Mouse (Mus musculus) megakaryocyte, embryonic 14.5 days (primary cell): ENCODE data around the gene Kcnmb4.

Experiments used
- FLI1 ChIP-seq: IDR thresholded peaks from 2 replicates; pipeline ENCODE4 v1.6.1; 2012; ENCODE audit warnings: low read length, inconsistent platforms, mixed read lengths
- GATA1 ChIP-seq: IDR thresholded peaks from 3 replicates; pipeline ENCODE4 v1.6.1; 2012; ENCODE audit warnings: mixed read lengths, low read length, inconsistent platforms, borderline replicate concordance

DNA sequence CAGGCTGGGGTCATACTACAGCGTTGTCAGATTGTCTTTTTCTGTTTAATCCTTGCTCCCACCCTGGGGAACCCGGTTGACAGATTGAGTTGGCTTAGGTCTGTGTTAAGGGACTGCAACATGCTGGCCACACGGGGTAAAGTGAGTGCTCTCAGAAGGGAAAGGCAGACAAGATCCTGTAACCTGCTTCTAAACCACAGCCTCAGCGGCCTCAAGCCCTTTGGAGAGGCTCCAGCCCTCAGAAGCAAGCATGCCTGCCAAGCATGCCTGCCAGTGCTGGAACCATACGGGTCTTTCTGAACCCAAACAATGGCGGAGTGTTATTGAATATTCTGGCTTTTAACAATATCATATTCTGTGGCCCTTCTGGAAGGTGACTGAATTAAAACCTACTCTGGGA lies 48.8 kb downstream of the Kcnmb4 start:
- TF ChIP-seq GATA1: no peak
- no peak for TF ChIP-seq FLI1
